Mouse (Mus musculus): ENCODE results near the gene Tnfrsf26.
"Not testable (repeated sequence)": the region's sequence is repeated elsewhere in the genome, so short reads cannot be mapped to it uniquely, and the experiment has no call there.

Tnfrsf26 gene

GRCm38 (mm10) chr7:143628540-143628939, at the start of gene Tnfrsf26:
TSS of gene Tnfrsf26 (minus strand) at chr7:143628722.
- DNase-seq = no peak

GRCm38 (mm10) chr7:143666427-143667311, 38.1 kb upstream of the Tnfrsf26 start:
- DNase-seq = no peak

- no peak for DNase-seq
Observed at GRCm38 (mm10) chr7:143663470-143663869, 34.9 kb upstream of the Tnfrsf26 start.

GRCm38 (mm10) chr7:143660797-143661196, 32.3 kb upstream of the Tnfrsf26 start:
- DNase-seq = no peak

- DNase-seq = not testable (repeated sequence)
Observed at GRCm38 (mm10) chr7:143649769-143650346, 21.3 kb upstream of the Tnfrsf26 start.

GRCm38 (mm10) chr7:143649034-143649768, 20.7 kb upstream of the Tnfrsf26 start, which contains the start of gene Tnfrsf22:
TSS of gene Tnfrsf22 (minus strand) at chr7:143649661.
- peak; percentile 83 for DNase-seq

- not testable (repeated sequence) for DNase-seq
Observed at GRCm38 (mm10) chr7:143643949-143644348, 15.4 kb upstream of the Tnfrsf26 start.

- no peak for DNase-seq
Observed at GRCm38 (mm10) chr7:143636674-143637073, 8.2 kb upstream of the Tnfrsf26 start.

GRCm38 (mm10) chr7:143631503-143631902, 3.0 kb upstream of the Tnfrsf26 start:
- DNase-seq = no peak

- no peak for DNase-seq
Observed at GRCm38 (mm10) chr7:143629501-143629900, 979 bp upstream of the Tnfrsf26 start.

GRCm38 (mm10) chr7:143627555-143628286, 801 bp downstream of the Tnfrsf26 start:
- no peak for DNase-seq

- no peak for DNase-seq
Observed at GRCm38 (mm10) chr7:143626178-143626577, 2.3 kb downstream of the Tnfrsf26 start.

- DNase-seq = no peak
Observed at GRCm38 (mm10) chr7:143625151-143625550, 3.4 kb downstream of the Tnfrsf26 start.

- DNase-seq = no peak
Observed at GRCm38 (mm10) chr7:143624561-143624960, 4.0 kb downstream of the Tnfrsf26 start.

- no peak for DNase-seq
Observed at GRCm38 (mm10) chr7:143620951-143621350, 7.6 kb downstream of the Tnfrsf26 start.

- DNase-seq = peak; percentile 45
Observed at GRCm38 (mm10) chr7:143614404-143615135, 14.0 kb downstream of the Tnfrsf26 start.

- no peak for DNase-seq
Observed at GRCm38 (mm10) chr7:143612215-143612614, 16.3 kb downstream of the Tnfrsf26 start.

- no peak for DNase-seq
Observed at GRCm38 (mm10) chr7:143605321-143605720, 23.2 kb downstream of the Tnfrsf26 start.

GRCm38 (mm10) chr7:143604889-143605288, 23.6 kb downstream of the Tnfrsf26 start:
- DNase-seq = no peak

GRCm38 (mm10) chr7:143601705-143602104, 26.8 kb downstream of the Tnfrsf26 start:
- DNase-seq = no peak

- DNase-seq = no peak
Observed at GRCm38 (mm10) chr7:143600231-143600740, 28.2 kb downstream of the Tnfrsf26 start.

Data from kidney, adult 11 months (tissue).